Mouse (Mus musculus) embryonic facial prominence, embryonic 14.5 days (tissue): ENCODE results near the gene Tet3. TPM values are rescaled to one million over a fixed set of nuclear protein-coding genes. Genes with fewer than 3 reads are reported as not detected.
A peak's percentile ranks its signal among the peaks of the same experiment; 100 is the strongest.

Experiments used
- ATAC-seq: fragments of 200-750 bp; cut with Nextera tagmentation; 2 replicates; pipeline ENCODE4 v1.8.0; 2017; ENCODE audit warnings: low read depth, moderate number of reproducible peaks, moderate TSS enrichment
- DNase-seq: peaks from one replicate; pipeline ENCODE4 v3.0.0-alpha.2; 2015; ENCODE audit warnings: low spot score
- H3K27ac ChIP-seq: fragments of 300-500 bp; sonication (generic); replicated peaks from 2 replicates; pipeline ENCODE4 v1.5.1; 2014; ENCODE audit warnings: low read depth, mild to moderate bottlenecking, low read length, moderate library complexity
- H3K27me3 ChIP-seq: fragments of 300-500 bp; sonication (generic); replicated peaks from 2 replicates; pipeline ENCODE4 v1.6.1; 2014; ENCODE audit warnings: low read length; ENCODE audit not compliant: control insufficient read depth, insufficient read depth
- H3K36me3 ChIP-seq: fragments of 300-500 bp; sonication (generic); 2 replicates; pipeline ENCODE4 v1.6.1; 2014; ENCODE audit warnings: low read length, mixed read lengths; ENCODE audit not compliant: control insufficient read depth, insufficient read depth
- H3K4me1 ChIP-seq: fragments of 300-500 bp; sonication (generic); 2 replicates; pipeline ENCODE4 v1.6.1; 2014; ENCODE audit warnings: antibody characterized with exemption, low read length; ENCODE audit not compliant: control insufficient read depth, insufficient read depth
- H3K4me2 ChIP-seq: fragments of 300-500 bp; sonication (generic); 2 replicates; pipeline ENCODE4 v1.6.1; 2014; ENCODE audit warnings: low read depth, mild to moderate bottlenecking, low read length, moderate library complexity, mixed read lengths
- H3K4me3 ChIP-seq: fragments of 300-500 bp; sonication (generic); 2 replicates; pipeline ENCODE4 v1.5.1; 2014; ENCODE audit warnings: low read depth, mild to moderate bottlenecking, low read length
- H3K9ac ChIP-seq: fragments of 300-500 bp; sonication (generic); 2 replicates; pipeline ENCODE4 v1.6.1; 2014; ENCODE audit warnings: low read depth, mild to moderate bottlenecking, low read length, moderate library complexity, mixed read lengths
- H3K9me3 ChIP-seq: fragments of 300-500 bp; sonication (generic); 2 replicates; pipeline ENCODE4 v1.6.1; 2016; ENCODE audit warnings: low read length; ENCODE audit not compliant: control insufficient read depth
- WGBS: fragments of 180-500 bp; shearing (Covaris S2); extraction: QIAGEN DNeasy Blood & Tissue Kit; methylation state at CpG from one replicate; pipeline ENCODE4 v1.1.7; 2014; 5-methylcytosine and 5-hydroxymethylcytosine counted together
- polyA plus RNA-seq: library from polyadenylated mRNA; unstranded; fragments of >200 nt; fragmentation: Nextera tagmentation; extraction: Ambion mirVana; gene quantifications from 2 replicates; pipeline ENCODE4 v1.2.1, GENCODE M21; 2014

Tet3 gene
- polyA plus RNA-seq, 1 experiment from 2014 or later = 37.3 TPM

DNA sequence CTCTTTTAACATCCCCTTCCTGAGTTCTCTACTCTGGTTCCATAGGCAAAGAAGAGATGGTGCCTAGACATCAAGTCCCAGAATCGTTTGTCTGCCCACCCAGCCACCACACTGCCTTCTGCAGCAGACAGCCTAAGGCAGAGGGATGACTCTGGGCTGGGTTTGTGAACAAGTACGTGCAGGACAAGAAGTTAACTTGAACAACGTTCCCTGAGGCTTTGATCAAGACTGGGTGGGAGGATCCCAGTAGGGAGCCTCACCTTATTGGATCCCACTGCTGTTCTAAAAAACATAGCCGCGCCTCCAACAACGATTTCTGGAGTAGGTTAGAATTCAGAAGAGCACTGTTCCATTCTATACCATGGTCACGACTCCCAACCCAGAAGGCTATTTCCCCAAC is 11.9 kb downstream of the Tet3 start:
- H3K27ac ChIP-seq = no peak overlapping the region
- H3K36me3 ChIP-seq = 0 out of 2 replicates have a peak, but pooled peaks cover 24% of the 10 kb centered on the region
- H3K4me3 ChIP-seq = no peak overlapping the region
- H3K9ac ChIP-seq = no peak overlapping the region
- DNase-seq (peak; percentile 50), ATAC-seq (no peak)
- H3K27me3 ChIP-seq = no peaks in the 10 kb centered on the region
- WGBS = 74% methylated on average over 7 of the region's 7 CpGs
- no peak overlapping the region for H3K4me2 ChIP-seq
- H3K9me3 ChIP-seq = no peaks in the 10 kb centered on the region
- peaks cover 48% of the 10 kb centered on the region for H3K4me1 ChIP-seq

DNA sequence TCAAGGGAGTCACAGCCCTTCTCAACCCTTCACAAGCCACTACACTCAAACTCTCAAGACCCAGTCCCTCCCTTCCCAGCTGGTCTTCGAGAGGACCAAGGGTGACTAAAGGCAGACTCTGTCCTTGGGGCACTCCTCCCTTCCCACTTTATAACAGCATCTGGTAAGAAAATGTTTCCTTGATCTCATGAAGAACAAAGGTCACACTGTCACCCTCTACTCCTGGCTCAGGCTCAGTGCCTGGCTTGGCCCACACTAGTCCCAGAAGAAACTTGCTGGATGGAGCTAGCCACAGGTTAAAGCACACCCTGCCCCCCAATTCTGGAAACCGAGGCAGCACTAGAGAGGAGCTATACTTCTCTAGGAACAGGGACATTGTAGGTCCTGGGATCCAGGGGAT is 13.1 kb downstream of the Tet3 start:
- DNase-seq (no peak), ATAC-seq (no peak)
- WGBS = 50% methylated on average over 2 of the region's 2 CpGs
- H3K9ac ChIP-seq = no peak overlapping the region
- H3K27me3 ChIP-seq = no peaks in the 10 kb centered on the region
- no peaks in the 10 kb centered on the region for H3K9me3 ChIP-seq
- H3K4me1 ChIP-seq = peaks cover 38% of the 10 kb centered on the region
- H3K27ac ChIP-seq = no peak overlapping the region
- H3K4me2 ChIP-seq = no peak overlapping the region
- 0 out of 2 replicates have a peak, but pooled peaks cover 24% of the 10 kb centered on the region for H3K36me3 ChIP-seq
- H3K4me3 ChIP-seq = no peak overlapping the region

DNA sequence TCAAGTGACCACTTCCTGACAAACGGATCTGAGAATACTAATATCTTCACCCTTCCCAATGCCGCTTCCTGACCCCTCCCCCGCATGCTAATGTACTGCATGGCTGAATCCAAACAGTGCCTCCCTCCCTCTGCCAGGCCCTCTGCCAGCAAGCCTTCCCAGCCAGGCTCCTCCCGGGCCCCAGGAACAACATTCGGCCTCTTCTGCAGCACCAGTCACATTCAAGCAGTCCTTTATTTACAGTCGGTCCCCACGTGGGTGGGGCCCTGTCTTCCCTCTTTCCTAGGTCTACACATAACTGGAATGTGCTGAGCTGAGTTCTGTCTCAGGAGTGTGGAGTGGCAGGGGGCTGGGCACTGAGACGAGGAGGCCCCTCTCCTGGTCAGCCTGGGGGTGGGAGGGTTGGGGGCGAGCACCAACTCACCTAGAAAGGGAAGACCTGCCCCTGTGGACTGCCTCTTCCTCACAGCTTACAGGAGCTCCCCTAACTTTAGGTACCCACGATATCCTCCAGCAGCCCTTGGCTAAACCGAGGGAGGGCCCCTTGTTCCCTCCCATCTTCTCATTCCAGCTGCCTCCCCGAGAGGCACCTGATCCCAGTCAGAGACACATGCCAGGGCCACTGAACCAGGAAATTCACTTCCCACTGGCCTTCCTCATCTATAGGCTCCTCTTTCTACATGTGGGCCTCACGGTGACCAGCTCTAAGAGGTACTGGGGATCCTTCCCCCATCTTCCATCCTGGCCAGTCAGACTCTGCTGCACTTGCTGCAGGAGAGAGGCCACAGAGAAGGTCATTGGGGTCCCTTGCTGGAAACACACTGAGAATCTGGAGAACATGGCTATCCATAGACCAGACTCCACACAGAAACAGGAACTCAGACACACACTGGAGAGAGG is 15.2 kb downstream of the Tet3 start:
- H3K4me2 ChIP-seq = peak overlapping the region; percentile 87
- peak overlapping the region; percentile 14; the same call in 1 of the 2 replicates for H3K4me3 ChIP-seq
- DNase-seq (peak; percentile 92), ATAC-seq (peak; percentile 56)
- no peaks in the 10 kb centered on the region for H3K9me3 ChIP-seq
- H3K9ac ChIP-seq = peak overlapping the region; percentile 45; the same call in 1 of the 2 replicates
- no peaks in the 10 kb centered on the region for H3K27me3 ChIP-seq
- 11% methylated on average over 13 of the region's 13 CpGs for WGBS
- peaks cover 50% of the 10 kb centered on the region for H3K4me1 ChIP-seq
- peak overlapping the region; percentile 96 for H3K27ac ChIP-seq
- peaks cover 27% of the 10 kb centered on the region; the same call in 1 of the 2 replicates for H3K36me3 ChIP-seq

DNA sequence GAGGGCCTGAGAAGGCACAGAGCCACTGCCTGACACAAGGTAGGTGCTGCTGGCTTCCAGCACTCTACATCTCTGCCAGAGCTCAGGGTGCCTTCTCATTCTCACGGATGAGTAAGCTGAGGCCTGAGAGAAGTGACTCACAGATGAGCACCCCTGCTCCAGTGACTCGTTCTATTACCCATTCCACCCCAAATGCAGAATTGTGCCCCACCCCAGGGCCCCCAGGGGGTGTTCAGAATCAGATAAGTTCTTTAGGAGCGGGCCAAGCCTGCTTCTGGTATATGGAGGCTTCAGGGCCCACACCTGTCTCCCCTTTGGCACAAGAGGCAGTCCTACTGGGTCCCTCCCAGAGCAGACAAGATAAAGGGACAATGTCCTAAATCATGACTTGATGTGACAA is 16.2 kb downstream of the Tet3 start:
- Histone ChIP-seq H3K9ac (0 out of 2 replicates have a peak overlapping the region, but pooled peaks have one; percentile 79), H3K36me3 (peaks cover 24% of the 10 kb centered on the region; the same call in 1 of the 2 replicates), H3K9me3 (no peaks in the 10 kb centered on the region), H3K27me3 (no peaks in the 10 kb centered on the region), H3K4me3 (no peak overlapping the region; the same call in 1 of the 2 replicates), H3K4me1 (peaks cover 59% of the 10 kb centered on the region), H3K27ac (peak overlapping the region; percentile 96), H3K4me2 (peak overlapping the region; percentile 87)
- 48% methylated on average over 3 of the region's 3 CpGs for WGBS
- DNase-seq = no peak
- no peak for ATAC-seq

DNA sequence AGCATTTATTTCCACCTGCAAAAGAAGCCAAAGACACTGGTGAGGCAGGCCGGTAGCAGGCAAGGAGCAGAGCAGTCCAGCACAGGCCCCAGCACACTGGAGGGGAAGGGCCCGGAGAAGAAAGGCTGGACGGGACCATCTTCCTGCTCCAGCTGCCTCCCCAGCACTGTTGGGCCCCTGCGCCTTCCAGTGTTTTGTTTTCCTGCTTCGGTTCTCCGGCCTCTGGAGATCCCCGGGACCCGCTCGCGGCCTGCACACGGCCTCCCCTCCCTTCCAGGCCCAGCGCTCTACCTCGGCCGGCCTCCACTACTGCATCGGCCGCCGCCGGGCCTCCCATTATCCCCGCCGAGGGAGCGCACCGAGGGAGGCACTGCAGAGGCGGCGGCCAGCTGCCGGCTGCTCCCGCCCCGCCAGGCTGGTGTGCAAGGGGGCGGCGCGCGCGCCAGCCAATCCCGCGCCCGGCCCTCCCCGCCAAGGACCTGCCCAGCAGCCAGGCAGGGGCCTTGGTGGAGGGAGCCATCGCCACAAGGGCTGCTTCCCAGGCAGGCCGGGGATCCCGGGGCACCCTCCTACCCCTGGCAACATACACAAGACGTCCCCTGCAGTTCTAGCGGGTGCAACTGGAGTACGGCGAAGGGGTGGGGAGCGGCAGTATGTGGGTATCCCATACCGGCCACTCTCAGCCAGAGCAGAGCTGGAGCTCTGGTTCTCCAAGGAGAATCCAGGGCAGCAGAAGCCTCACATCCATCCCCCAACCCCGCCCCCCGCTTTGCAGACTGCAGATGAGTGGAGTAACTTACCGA is 17.4 kb downstream of the Tet3 start:
- H3K27me3 ChIP-seq = no peaks in the 10 kb centered on the region
- under 1% methylated on average over 23 of the region's 48 CpGs for WGBS
- H3K4me1 ChIP-seq = peaks cover 63% of the 10 kb centered on the region
- peak overlapping the region; percentile 96 for H3K27ac ChIP-seq
- peak overlapping the region; percentile 79 for H3K9ac ChIP-seq
- H3K4me3 ChIP-seq = peak overlapping the region; percentile 78
- peak; percentile 96 for DNase-seq
- H3K36me3 ChIP-seq = peaks cover 21% of the 10 kb centered on the region; the same call in 1 of the 2 replicates
- H3K9me3 ChIP-seq = no peaks in the 10 kb centered on the region
- H3K4me2 ChIP-seq = peak overlapping the region; percentile 87
- ATAC-seq = peak; percentile 93

DNA sequence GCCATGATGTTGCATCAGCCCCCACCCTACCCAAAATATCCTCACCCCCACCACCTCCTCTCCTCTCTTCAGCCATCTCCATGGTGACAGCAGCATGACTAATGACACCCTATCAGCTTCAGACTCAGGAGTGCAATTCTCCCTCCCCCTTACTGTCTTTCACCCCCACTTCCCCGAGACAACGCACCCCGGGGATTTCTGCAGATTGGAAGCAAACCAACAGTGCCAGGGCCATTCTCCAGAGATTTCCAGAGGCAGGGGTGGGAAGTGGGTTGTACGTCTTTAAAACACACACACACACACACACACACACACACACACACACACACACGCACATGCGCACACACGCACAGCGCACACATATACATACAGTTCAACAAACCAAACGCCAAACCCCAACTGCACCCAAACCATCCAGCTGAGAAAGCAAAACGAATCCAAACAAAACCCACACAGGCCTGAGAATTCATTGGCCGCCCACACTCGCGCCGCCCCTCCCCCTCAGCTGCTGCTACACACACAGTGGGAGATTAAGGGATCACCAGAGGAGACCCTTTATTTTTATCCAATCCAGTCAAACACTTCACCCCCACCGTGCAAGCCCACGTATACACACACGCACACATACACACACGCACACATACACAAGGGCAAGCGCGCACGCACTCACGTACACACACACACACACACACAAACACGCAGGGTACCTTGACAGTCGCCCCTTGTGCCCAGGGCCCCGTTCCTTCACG is 18.2 kb downstream of the Tet3 start:
- peak overlapping the region; percentile 96 for H3K27ac ChIP-seq
- DNase-seq (peak; percentile 92), ATAC-seq (peak; percentile 58)
- peaks cover 20% of the 10 kb centered on the region; the same call in 1 of the 2 replicates for H3K36me3 ChIP-seq
- no peaks in the 10 kb centered on the region for H3K9me3 ChIP-seq
- H3K4me1 ChIP-seq = peaks cover 63% of the 10 kb centered on the region
- H3K4me3 ChIP-seq = peak overlapping the region; percentile 78
- H3K27me3 ChIP-seq = no peaks in the 10 kb centered on the region
- H3K4me2 ChIP-seq = peak overlapping the region; percentile 87
- WGBS = under 1% methylated on average over 25 of the region's 26 CpGs
- H3K9ac ChIP-seq = peak overlapping the region; percentile 79

DNA sequence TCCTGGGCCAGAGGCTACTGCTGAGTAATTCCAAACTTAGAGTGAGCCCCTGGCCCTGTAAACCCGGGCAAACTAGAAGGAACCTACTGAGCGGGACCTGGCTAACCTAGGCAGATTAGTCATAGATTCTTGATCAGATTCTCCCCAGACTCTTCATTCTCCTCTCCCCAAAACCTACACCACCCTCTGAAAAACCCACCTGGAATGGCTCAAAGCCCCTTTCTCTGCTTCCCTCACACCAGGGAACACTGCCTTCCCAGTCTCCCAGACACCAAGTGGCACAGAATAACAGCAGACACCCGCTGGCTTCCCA is 18.7 kb downstream of the Tet3 start:
- Histone ChIP-seq H3K9ac (peak overlapping the region; percentile 79), H3K4me3 (peak overlapping the region; percentile 78), H3K9me3 (no peaks in the 10 kb centered on the region), H3K36me3 (peaks cover 18% of the 10 kb centered on the region; the same call in 1 of the 2 replicates), H3K27me3 (no peaks in the 10 kb centered on the region), H3K4me1 (peaks cover 63% of the 10 kb centered on the region), H3K27ac (peak overlapping the region; percentile 96), H3K4me2 (peak overlapping the region; percentile 87)
- 19% methylated on average over 3 of the region's 3 CpGs for WGBS
- no peak for ATAC-seq
- no peak for DNase-seq

DNA sequence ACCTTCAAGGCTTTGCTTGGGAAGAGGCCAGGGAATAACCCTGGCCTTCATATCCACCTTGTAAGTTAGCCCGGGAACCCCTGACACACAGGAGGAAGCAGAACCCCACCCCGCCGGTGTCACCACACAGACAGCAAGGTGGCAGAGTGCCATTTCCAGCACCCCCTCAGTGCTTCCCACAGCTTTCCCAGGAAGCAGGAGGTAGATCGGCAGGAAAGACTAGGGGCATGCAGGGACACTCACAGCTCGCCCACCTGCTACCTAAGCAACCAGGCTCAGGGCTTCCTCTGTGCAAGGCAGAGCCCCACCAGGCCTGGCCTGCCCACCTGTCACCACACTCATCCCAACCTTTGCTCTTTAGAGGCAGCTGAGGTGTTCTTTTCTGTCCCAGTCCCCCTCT is 19.1 kb downstream of the Tet3 start:
- peaks cover 60% of the 10 kb centered on the region for H3K4me1 ChIP-seq
- WGBS = 75% methylated on average over 4 of the region's 5 CpGs
- H3K4me2 ChIP-seq = peak overlapping the region; percentile 87

More for the DNA sequence above, 19.1 kb downstream of the Tet3 start:
- ATAC-seq (no peak), DNase-seq (no peak)
- Histone ChIP-seq H3K4me3 (peak overlapping the region; percentile 78), H3K36me3 (peaks cover 17% of the 10 kb centered on the region; the same call in 1 of the 2 replicates), H3K9me3 (no peaks in the 10 kb centered on the region), H3K27me3 (no peaks in the 10 kb centered on the region), H3K9ac (peak overlapping the region; percentile 79), H3K27ac (0 out of 2 replicates have a peak overlapping the region, but pooled peaks have one; percentile 96)
